Mouse (Mus musculus) liver, embryonic 11.5 days (tissue): ENCODE measurements around the gene Slc10a4. TPM values are rescaled to one million over a fixed set of nuclear protein-coding genes. Genes with fewer than 3 reads are reported as not detected.

ENCODE experiments used
- polyA plus RNA-seq: library from polyadenylated mRNA; unstranded; fragments of >200 nt; fragmentation: Nextera tagmentation; extraction: Ambion mirVana; gene quantifications from 2 replicates; pipeline ENCODE4 v1.2.1, GENCODE M21; 2014

Slc10a4 gene
- polyA plus RNA-seq, 1 experiment from 2014 or later, result 0.37 TPM

Other genes starting within 250 kb of the Slc10a4 start
- 7.9 and 8.9 TPM in 2 replicates for gene Tec, start 138.4 kb upstream of the Slc10a4 start, polyA plus RNA-seq
- 18.1 and 20.1 TPM in 2 replicates for gene Slain2, start 92.6 kb upstream of the Slc10a4 start, polyA plus RNA-seq
- gene Gm10135, start 32.2 kb upstream of the Slc10a4 start, polyA plus RNA-seq, result not detected in 2 replicates
- gene Fryl, start 249.7 kb downstream of the Slc10a4 start, polyA plus RNA-seq, result 35.4 and 39.7 TPM in 2 replicates